Mouse (Mus musculus) heart, embryonic 13.5 days (tissue): ENCODE data around the gene Lhfpl3. TPM values are rescaled to one million over a fixed set of nuclear protein-coding genes. Genes with fewer than 3 reads are reported as not detected.

ENCODE experiments used
- ATAC-seq: fragments of 200-750 bp; cut with Nextera tagmentation; 2 replicates; pipeline ENCODE4 v1.8.0; 2017; ENCODE audit warnings: moderate TSS enrichment; ENCODE audit not compliant: insufficient number of reproducible peaks, low FRiP score, low TSS enrichment; ENCODE audit errors: extremely low read depth
- H3K27ac ChIP-seq: fragments of 300-500 bp; sonication (generic); replicated peaks from 2 replicates; pipeline ENCODE4 v1.5.1; 2015; ENCODE audit warnings: moderate library complexity, mild to moderate bottlenecking, inconsistent platforms
- H3K27me3 ChIP-seq: fragments of 300-500 bp; sonication (generic); replicated peaks from 2 replicates; pipeline ENCODE4 v1.6.1; 2015; ENCODE audit warnings: mild to moderate bottlenecking, inconsistent platforms
- H3K36me3 ChIP-seq: fragments of 300-500 bp; sonication (generic); 2 replicates; pipeline ENCODE4 v1.6.1; 2015; ENCODE audit warnings: mild to moderate bottlenecking, inconsistent platforms
- H3K4me1 ChIP-seq: fragments of 300-500 bp; sonication (generic); 2 replicates; pipeline ENCODE4 v1.6.1; 2015; ENCODE audit warnings: inconsistent platforms
- H3K4me2 ChIP-seq: fragments of 300-500 bp; sonication (generic); 2 replicates; pipeline ENCODE4 v1.6.1; 2015; ENCODE audit warnings: inconsistent platforms, mild to moderate bottlenecking, moderate library complexity
- H3K4me3 ChIP-seq: fragments of 300-500 bp; sonication (generic); 2 replicates; pipeline ENCODE4 v1.5.1; 2015; ENCODE audit warnings: moderate library complexity, mild to moderate bottlenecking, inconsistent platforms
- H3K9ac ChIP-seq: fragments of 300-500 bp; sonication (generic); 2 replicates; pipeline ENCODE4 v1.6.1; 2015; ENCODE audit warnings: inconsistent platforms, mild to moderate bottlenecking, moderate library complexity
- H3K9me3 ChIP-seq: fragments of 300-500 bp; sonication (generic); 2 replicates; pipeline ENCODE4 v1.6.1; 2016; ENCODE audit warnings: inconsistent platforms
- WGBS: fragments of 180-500 bp; shearing (Covaris S2); methylation state at CpG from one replicate; pipeline ENCODE4 v1.1.7; 2015; ENCODE audit warnings: mixed read lengths; 5-methylcytosine and 5-hydroxymethylcytosine counted together
- polyA plus RNA-seq: library from polyadenylated mRNA; unstranded; fragments of >200 nt; fragmentation: Nextera tagmentation; extraction: Ambion mirVana; gene quantifications from 2 replicates; pipeline ENCODE4 v1.2.1, GENCODE M21; 2015

Lhfpl3 gene
- polyA plus RNA-seq, 1 experiment from 2014 or later, result 0.15 TPM

DNA sequence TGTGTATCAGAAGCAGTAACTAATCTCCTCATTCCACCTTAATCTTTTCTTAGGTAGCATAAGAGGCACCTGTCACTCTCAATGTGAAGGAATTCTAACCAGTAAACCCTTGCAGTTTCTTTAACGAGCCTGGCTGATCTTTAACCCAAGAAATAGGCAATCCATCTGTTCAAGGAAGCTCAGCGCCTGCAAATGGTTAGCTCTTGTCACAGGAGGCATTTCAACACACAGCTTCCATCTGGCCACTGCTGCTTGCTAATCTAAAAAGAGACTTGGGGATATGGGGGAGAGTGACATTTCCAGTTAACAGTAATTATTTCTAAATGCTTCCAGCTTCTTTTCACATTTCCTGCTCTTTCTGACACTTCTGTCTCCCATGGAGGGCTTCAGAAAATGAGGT, 182.9 kb downstream of the Lhfpl3 start:
- Histone ChIP-seq H3K27ac (no peak overlapping the region), H3K36me3 (no peaks in the 10 kb centered on the region), H3K9ac (no peak overlapping the region), H3K27me3 (no peaks in the 10 kb centered on the region), H3K4me1 (no peaks in the 10 kb centered on the region), H3K4me3 (no peak overlapping the region), H3K4me2 (no peak overlapping the region), H3K9me3 (no peaks in the 10 kb centered on the region)
- WGBS, result 58% methylated on average over 2 of the region's 2 CpGs
- ATAC-seq, result no peak

DNA sequence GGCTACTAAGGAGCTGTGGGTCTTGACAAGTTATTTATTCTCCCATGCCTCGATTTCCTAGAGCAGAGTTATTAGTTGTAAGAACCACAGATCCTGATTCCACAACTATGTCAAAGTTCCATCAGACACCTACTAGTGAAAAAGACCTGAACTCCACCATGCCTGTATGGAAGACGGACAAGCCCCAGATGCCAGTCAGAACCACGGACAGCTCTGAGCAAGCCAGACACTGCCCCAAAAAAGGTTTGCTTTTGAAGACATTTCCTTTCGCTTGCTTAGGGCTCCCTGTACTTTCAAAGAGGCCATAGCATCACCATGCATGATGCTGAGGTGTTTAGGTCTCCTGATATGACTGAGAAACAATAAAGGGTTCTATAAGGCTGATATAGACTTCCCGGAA, 197.4 kb downstream of the Lhfpl3 start:
- Histone ChIP-seq H3K4me1 (no peaks in the 10 kb centered on the region), H3K4me3 (no peak overlapping the region), H3K36me3 (no peaks in the 10 kb centered on the region), H3K9me3 (no peaks in the 10 kb centered on the region), H3K9ac (no peak overlapping the region), H3K27me3 (no peaks in the 10 kb centered on the region), H3K4me2 (no peak overlapping the region), H3K27ac (no peak overlapping the region)
- ATAC-seq, result no peak
- WGBS, result 44% methylated on average over 5 of the region's 5 CpGs

DNA sequence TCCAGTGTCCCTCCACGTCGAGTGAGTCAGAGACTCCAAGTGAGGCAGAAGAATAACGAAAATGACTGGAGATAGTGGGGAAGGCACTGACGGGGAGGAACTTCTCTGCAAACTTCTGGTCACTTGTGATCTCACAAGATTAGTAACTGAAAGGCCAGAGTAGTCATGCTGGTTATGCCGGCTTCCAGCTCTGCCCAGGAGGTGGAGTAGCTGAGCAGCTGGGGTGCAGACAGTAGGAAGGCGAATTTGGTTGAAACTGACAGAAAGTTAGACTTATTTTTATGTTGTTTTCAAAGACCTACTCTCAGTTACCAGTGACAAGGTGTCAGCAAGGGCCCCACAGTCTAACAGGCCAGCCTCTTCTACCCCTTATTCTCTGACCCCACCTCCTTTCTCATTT, 217.4 kb downstream of the Lhfpl3 start:
- Histone ChIP-seq H3K4me3 (no peak overlapping the region), H3K27ac (no peak overlapping the region), H3K4me2 (no peak overlapping the region), H3K36me3 (no peaks in the 10 kb centered on the region), H3K4me1 (no peaks in the 10 kb centered on the region), H3K9me3 (no peaks in the 10 kb centered on the region), H3K27me3 (no peaks in the 10 kb centered on the region), H3K9ac (no peak overlapping the region)
- WGBS, result 49% methylated on average over 6 of the region's 6 CpGs
- no peak for ATAC-seq

DNA sequence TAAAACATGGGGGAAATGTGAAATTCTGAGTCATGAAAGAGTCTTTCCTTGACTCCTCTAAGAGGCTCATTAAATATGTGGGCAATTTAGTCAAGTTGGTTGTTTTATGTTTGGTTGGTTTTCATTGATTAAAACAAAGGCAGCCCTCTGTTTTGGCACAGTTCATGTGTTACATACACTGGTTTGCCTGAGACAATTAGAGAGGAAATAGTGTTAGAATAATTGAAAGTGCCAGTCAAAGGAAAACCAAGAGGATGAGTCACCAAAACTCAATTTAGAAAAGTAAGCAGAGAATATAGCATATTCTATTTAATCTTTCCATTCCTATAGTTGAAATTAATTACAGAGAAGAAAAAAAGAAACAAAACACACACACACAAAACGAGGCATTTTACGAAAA, 240.9 kb downstream of the Lhfpl3 start:
- WGBS, result 66% methylated on average over 2 of the region's 2 CpGs
- Histone ChIP-seq H3K27ac (no peak overlapping the region), H3K4me3 (no peak overlapping the region), H3K9ac (no peak overlapping the region), H3K27me3 (no peaks in the 10 kb centered on the region), H3K4me2 (no peak overlapping the region), H3K4me1 (no peaks in the 10 kb centered on the region), H3K9me3 (no peaks in the 10 kb centered on the region), H3K36me3 (no peaks in the 10 kb centered on the region)
- no peak for ATAC-seq

DNA sequence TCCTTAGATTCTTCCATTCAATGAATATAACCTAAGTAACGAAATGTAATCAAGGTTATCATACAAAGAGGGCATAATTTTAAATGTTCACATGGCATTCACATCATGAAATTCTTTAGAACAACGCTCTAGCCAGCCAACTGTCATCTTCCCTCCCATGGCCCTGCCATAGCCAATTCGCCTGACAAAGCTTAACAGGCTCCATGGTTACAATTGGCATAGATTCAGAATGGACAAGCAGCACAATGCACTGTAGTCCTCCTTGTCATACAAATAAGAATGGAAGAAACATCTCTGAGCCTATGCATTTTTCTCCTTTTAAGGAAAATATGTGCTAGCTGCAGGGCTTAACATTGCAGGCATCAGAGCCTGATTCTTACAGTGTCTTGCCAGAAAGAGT, 254.0 kb downstream of the Lhfpl3 start:
- Histone ChIP-seq H3K4me3 (no peak overlapping the region), H3K9me3 (no peaks in the 10 kb centered on the region), H3K27ac (no peak overlapping the region), H3K4me2 (no peak overlapping the region), H3K9ac (no peak overlapping the region), H3K27me3 (no peaks in the 10 kb centered on the region), H3K4me1 (peaks cover 7% of the 10 kb centered on the region; the same call in 1 of the 2 replicates), H3K36me3 (no peaks in the 10 kb centered on the region)
- 69% methylated on average over 3 of the region's 3 CpGs for WGBS
- ATAC-seq, result no peak

DNA sequence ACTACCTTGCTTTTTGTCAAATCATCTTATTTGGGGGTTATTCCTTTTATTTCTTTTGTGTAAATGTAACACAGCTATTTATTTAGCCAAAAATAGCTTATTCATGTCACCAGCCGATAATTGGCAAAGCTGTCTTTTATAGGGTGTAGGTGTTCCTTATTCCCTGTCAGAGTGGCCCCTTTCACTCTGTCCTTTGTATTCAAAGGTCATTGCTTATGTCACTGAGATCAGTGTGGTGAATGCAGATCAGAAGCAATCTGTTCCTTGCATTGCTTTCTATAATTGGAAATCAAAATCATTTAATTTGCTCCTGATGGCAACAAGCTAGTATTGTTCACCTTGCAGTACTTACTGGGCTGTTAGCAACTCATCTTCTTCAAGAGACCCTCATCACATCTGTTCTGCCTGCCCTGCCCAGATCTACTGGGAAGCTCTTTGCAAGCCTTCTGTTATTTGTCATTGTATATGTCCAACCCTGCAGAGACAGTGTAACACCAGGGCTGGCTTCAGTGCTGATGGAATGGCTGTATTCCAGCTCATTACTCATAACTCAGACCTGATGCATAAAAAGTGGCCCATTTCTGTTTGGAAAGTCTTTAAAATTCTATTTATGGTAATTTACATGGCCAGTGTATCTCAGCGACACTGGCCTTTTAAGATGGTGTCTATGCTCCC, 257.4 kb downstream of the Lhfpl3 start:
- no peaks in the 10 kb centered on the region for H3K27me3 ChIP-seq
- ATAC-seq, result no peak
- no peaks in the 10 kb centered on the region for H3K9me3 ChIP-seq
- no peak overlapping the region for H3K4me3 ChIP-seq
- H3K9ac ChIP-seq, result no peak overlapping the region
- H3K4me1 ChIP-seq, result peaks cover 13% of the 10 kb centered on the region; the same call in 1 of the 2 replicates
- 68% methylated on average over 2 of the region's 2 CpGs for WGBS
- H3K4me2 ChIP-seq, result no peak overlapping the region
- no peak overlapping the region for H3K27ac ChIP-seq
- H3K36me3 ChIP-seq, result no peaks in the 10 kb centered on the region

DNA sequence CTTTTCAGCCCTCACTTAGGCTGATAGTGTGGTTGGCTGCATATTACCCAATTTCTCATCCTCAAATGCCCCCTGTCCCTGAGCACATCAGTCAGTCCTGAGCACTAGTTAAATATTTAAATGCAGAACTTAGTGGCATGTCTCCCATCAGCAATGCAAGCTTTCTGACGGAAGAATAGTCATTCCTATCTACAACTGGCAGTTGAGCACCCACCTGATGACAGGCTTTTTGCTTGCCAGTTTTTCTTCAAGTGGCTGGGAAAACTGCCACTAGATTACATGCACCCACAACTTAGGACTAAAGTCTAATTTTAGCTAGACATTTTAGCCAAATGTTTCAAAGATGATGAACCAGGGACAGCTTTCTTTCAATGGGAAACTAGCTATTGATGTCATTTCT, 260.3 kb downstream of the Lhfpl3 start:
- no peaks in the 10 kb centered on the region for H3K36me3 ChIP-seq
- H3K9me3 ChIP-seq, result no peaks in the 10 kb centered on the region
- no peak overlapping the region for H3K9ac ChIP-seq
- no peak overlapping the region for H3K4me3 ChIP-seq
- peaks cover 13% of the 10 kb centered on the region; the same call in 1 of the 2 replicates for H3K4me1 ChIP-seq
- H3K27me3 ChIP-seq, result no peaks in the 10 kb centered on the region
- 22% methylated on average over 1 of the region's 1 CpGs for WGBS
- H3K27ac ChIP-seq, result no peak overlapping the region
- no peak for ATAC-seq
- no peak overlapping the region for H3K4me2 ChIP-seq

DNA sequence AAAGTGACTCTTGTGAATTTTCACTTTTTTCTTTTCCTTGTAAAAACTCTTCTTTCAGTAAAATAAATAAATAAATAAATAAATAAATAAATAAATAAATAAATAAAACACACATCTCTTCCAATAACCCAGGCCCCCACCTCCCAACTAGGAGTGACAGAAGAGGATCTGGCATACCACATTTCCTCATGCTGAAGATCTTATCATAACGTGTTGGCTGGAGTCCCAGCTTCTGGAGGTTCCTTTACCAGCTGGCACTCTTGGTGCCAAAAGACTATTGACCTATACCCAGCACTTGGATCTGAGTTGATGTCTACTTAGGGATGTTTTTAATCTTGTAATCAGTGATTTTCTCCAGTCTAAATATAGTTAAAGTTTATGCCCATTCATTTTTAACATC, 264.6 kb downstream of the Lhfpl3 start:
- no peak overlapping the region for H3K27ac ChIP-seq
- 61% methylated on average over 1 of the region's 1 CpGs for WGBS
- H3K4me2 ChIP-seq, result no peak overlapping the region
- H3K36me3 ChIP-seq, result no peaks in the 10 kb centered on the region
- no peak overlapping the region for H3K9ac ChIP-seq
- H3K27me3 ChIP-seq, result no peaks in the 10 kb centered on the region
- peaks cover 16% of the 10 kb centered on the region for H3K4me1 ChIP-seq
- no peak for ATAC-seq
- no peaks in the 10 kb centered on the region for H3K9me3 ChIP-seq
- H3K4me3 ChIP-seq, result no peak overlapping the region

DNA sequence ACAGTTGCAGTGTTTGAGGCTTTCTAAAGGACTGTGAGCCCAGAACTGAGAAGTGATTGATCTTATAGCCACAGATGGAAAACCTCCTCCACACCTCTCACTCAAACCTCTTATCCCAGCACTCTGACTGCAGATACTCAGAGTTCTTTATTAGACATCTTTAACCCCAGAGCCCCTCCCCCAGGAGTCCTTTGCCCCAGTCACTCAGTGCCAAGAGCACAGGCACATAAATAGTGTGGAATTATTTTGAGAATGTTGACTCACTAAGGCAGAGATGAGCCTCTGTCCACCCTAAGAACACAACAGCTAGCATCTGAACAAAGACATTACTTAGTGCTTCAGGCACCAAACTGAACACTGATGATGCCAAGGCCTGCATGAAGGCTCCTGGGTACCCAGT, 268.1 kb downstream of the Lhfpl3 start:
- no peak overlapping the region for H3K27ac ChIP-seq
- no peak overlapping the region for H3K9ac ChIP-seq
- no peak for ATAC-seq

DNA sequence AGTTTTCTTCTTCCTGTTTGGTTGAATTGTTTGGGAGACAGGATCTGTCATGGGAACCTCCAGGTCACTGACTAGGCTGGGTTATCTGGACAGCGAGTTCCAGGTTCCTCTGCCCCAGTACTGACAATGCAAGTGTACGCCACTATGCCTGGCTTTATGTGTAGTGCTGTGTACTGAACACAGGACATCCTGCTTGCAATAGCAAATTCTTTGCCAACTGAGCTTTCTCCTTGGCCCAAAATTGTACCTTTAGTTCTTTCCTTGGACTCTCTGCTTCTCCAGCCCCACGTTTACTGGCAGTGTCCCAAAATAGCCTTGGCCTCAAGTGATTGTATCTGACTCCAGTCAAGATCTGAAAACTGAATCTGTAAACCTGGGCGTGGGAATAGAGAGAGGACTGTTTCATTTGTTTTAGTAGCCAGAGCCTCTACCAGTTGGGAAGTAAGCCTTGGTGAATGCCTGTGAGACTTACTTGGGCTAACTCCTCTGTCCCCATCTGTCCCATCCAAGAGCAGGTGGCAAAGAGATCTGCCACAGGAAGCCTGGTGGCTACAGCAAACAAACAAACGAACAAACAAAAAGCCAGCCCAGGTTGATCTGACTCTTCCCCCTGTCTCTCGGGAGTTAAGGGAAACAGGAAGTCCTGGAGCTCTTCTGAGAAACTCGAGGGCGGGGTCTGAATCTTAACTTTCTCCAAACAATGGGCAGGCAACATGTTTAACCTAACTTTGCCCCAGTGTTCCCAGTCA, 269.9 kb downstream of the Lhfpl3 start:
- no peaks in the 10 kb centered on the region for H3K36me3 ChIP-seq
- H3K27ac ChIP-seq, result no peak overlapping the region
- 51% methylated on average over 8 of the region's 8 CpGs for WGBS
- no peaks in the 10 kb centered on the region for H3K27me3 ChIP-seq
- H3K9me3 ChIP-seq, result no peaks in the 10 kb centered on the region
- peaks cover 15% of the 10 kb centered on the region for H3K4me1 ChIP-seq
- H3K4me2 ChIP-seq, result no peak overlapping the region
- ATAC-seq, result no peak
- H3K4me3 ChIP-seq, result no peak overlapping the region
- H3K9ac ChIP-seq, result no peak overlapping the region

More for the DNA sequence above, 268.1 kb downstream of the Lhfpl3 start:
- Histone ChIP-seq H3K4me3 (no peak overlapping the region), H3K9me3 (no peaks in the 10 kb centered on the region), H3K27me3 (no peaks in the 10 kb centered on the region), H3K4me1 (peaks cover 15% of the 10 kb centered on the region), H3K36me3 (no peaks in the 10 kb centered on the region), H3K4me2 (no peak overlapping the region)

DNA sequence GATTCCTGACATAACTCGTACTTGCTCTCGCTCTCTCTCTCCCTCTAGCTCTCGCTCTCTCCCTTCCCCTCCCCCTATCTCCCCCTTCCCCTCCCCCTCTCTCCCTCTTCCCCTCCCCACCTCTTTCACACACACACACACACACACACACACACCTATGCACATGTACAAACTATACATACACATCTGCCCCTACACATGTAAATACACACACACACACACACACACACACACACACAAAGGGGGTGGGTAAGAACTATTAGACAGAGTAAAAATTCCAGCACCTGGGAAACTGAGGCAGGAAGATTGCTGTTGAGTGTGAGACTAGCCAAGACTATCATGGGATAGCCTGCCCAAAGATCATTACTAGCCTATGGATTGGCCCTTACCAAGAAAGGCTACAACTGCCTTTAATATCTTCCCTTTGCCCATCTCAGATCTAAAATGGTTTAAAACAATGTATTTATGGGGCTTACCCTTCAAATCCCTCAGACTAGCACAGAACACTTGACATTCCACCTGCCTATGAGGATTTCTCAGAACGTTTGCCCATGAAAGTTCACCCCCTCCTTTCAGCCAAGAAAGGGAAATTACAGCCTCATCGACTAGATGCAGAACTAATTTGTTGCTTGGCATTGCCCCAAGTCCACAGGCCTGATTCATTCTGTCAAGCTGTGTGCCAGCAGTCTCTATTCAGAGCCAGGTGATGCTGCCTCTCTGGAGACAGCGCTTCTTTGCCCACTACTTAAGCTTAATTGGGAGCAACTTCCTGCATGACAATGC, 289.3 kb downstream of the Lhfpl3 start:
- no peak overlapping the region for H3K4me3 ChIP-seq
- WGBS, result 49% methylated on average over 6 of the region's 6 CpGs

More for the DNA sequence above, 289.3 kb downstream of the Lhfpl3 start:
- Histone ChIP-seq H3K4me1 (no peaks in the 10 kb centered on the region), H3K4me2 (no peak overlapping the region), H3K27me3 (no peaks in the 10 kb centered on the region), H3K9ac (no peak overlapping the region), H3K9me3 (no peaks in the 10 kb centered on the region), H3K36me3 (no peaks in the 10 kb centered on the region), H3K27ac (no peak overlapping the region)
- ATAC-seq, result no peak
